Mouse (Mus musculus) hindbrain, postnatal 0 days (tissue): ENCODE results near the gene Ncoa3. TPM values are rescaled to one million over a fixed set of nuclear protein-coding genes. Genes with fewer than 3 reads are reported as not detected.

Experiments used
- ATAC-seq: fragments of 200-750 bp; cut with Nextera tagmentation; 2 replicates; pipeline ENCODE4 v1.8.0; 2017; ENCODE audit warnings: mild to moderate bottlenecking, moderate TSS enrichment, moderate library complexity
- DNase-seq: peaks from one replicate; pipeline ENCODE4 v3.0.0-alpha.2; 2015; ENCODE audit warnings: low spot score
- H3K27ac ChIP-seq: fragments of 300-500 bp; sonication (generic); 2 replicates; pipeline ENCODE4 v1.5.1; 2014; ENCODE audit warnings: mild to moderate bottlenecking
- H3K27me3 ChIP-seq: fragments of 300-500 bp; sonication (generic); 2 replicates; pipeline ENCODE4 v1.6.1; 2014; ENCODE audit warnings: low read length, mixed read lengths; ENCODE audit not compliant: insufficient read depth
- H3K36me3 ChIP-seq: fragments of 300-500 bp; sonication (generic); 2 replicates; pipeline ENCODE4 v1.6.1; 2014; ENCODE audit warnings: low read length, mixed read lengths; ENCODE audit not compliant: insufficient read depth
- H3K4me1 ChIP-seq: fragments of 300-500 bp; sonication (generic); 2 replicates; pipeline ENCODE4 v1.6.1; 2014; ENCODE audit warnings: antibody characterized with exemption, low read length, mixed read lengths; ENCODE audit not compliant: insufficient read depth
- H3K4me2 ChIP-seq: fragments of 300-500 bp; sonication (generic); 2 replicates; pipeline ENCODE4 v1.6.1; 2014; ENCODE audit warnings: low read depth, mild to moderate bottlenecking, low read length, moderate library complexity, mixed read lengths
- H3K4me3 ChIP-seq: fragments of 300-500 bp; sonication (generic); 2 replicates; pipeline ENCODE4 v1.5.1; 2014; ENCODE audit warnings: low read length
- H3K9ac ChIP-seq: fragments of 300-500 bp; sonication (generic); replicated peaks from 2 replicates; pipeline ENCODE4 v1.6.1; 2014; ENCODE audit warnings: mild to moderate bottlenecking, low read length, moderate library complexity, mixed read lengths
- H3K9me3 ChIP-seq: fragments of 300-500 bp; sonication (generic); 2 replicates; pipeline ENCODE4 v1.6.1; 2016; ENCODE audit warnings: low read length, mixed read lengths
- CTCF ChIP-seq: IDR thresholded peaks from 2 replicates; pipeline ENCODE4 v1.5.1; 2016; ENCODE audit warnings: antibody characterized with exemption, control low read depth, low read depth
- WGBS: fragments of 180-500 bp; shearing (Covaris S2); extraction: QIAGEN DNeasy Blood & Tissue Kit; methylation state at CpG from one replicate; pipeline ENCODE4 v1.1.7; 2014; 5-methylcytosine and 5-hydroxymethylcytosine counted together
- polyA plus RNA-seq: library from polyadenylated mRNA; unstranded; fragments of >200 nt; fragmentation: Nextera tagmentation; extraction: Ambion mirVana; gene quantifications from 2 replicates; pipeline ENCODE4 v1.2.1, GENCODE M21; 2015
- total RNA-seq: library from RNA; depleted of rRNA; stranded (reverse); fragments of >200 nt; gene quantifications from 2 replicates; pipeline ENCODE4 v1.2.3, GENCODE M21; 2014

The Ncoa3 gene
- total and polyA plus RNA-seq, 2 experiments from 2014 or later = 10.8 to 28.3 TPM

DNA sequence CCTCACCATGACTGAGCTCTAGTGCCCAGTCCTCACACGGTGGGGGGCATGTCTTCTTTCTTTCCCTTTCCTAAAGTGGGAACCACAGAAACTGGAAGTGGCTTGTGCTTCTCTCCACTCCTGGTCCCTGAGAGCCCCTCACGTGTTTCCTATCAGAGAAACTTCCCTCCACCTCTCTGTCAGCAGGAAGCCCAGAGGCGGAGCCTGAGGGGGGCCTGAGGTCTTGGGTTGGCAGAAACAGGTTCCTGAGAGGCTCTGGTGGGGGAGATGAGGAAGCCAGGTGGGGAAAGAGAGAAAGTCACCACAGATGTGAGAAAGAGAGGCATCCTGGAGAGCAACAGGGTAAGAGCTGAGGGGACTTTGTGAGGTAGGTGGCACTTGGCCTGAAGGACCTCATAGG is 42.7 kb upstream of the Ncoa3 start:
- no peaks in the 10 kb centered on the region for H3K27me3 ChIP-seq
- no peak overlapping the region for H3K4me3 ChIP-seq
- no peaks in the 10 kb centered on the region for H3K4me1 ChIP-seq
- DNase-seq (no peak), ATAC-seq (no peak)
- WGBS = 55% methylated on average over 3 of the region's 3 CpGs
- no peaks in the 10 kb centered on the region for H3K9me3 ChIP-seq
- H3K9ac ChIP-seq = no peak overlapping the region
- no peak for TF ChIP-seq CTCF
- no peaks in the 10 kb centered on the region for H3K36me3 ChIP-seq
- H3K4me2 ChIP-seq = no peak overlapping the region
- no peak overlapping the region for H3K27ac ChIP-seq

DNA sequence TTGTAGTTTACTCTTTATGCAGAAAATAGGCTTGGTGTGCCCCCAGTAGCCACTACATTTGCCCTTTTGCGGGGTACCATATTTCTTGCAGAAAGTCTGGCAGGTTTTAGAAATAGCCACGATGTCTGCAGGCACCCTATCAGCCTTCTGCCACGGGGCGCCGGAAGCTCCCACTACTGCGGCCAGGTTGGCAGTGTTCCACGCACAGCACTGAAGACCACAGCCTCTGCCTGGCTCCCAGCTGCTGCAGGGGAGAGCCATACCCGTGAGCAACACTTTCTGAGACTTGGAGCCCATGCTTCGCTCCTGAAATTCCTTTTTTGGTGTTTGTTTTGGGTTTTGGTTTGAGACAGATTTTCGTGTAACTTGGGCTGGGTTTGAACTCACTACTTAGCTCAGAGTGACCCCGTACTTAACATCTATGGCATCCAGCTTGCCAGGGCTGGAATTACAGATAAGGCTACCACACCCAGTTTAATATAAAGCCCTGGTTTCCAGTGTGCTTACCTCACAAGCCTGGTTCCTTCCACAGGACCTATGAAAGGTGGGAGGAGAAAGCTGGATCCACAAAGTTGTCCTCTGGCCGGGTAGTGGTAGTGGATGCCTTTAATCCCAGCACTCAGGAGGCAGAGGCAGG is 40.9 kb upstream of the Ncoa3 start:
- no peaks in the 10 kb centered on the region for H3K36me3 ChIP-seq
- H3K4me3 ChIP-seq = no peak overlapping the region
- H3K4me2 ChIP-seq = no peak overlapping the region
- 55% methylated on average over 12 of the region's 12 CpGs for WGBS
- H3K27ac ChIP-seq = no peak overlapping the region
- H3K9me3 ChIP-seq = no peaks in the 10 kb centered on the region
- TF ChIP-seq CTCF = no peak
- H3K9ac ChIP-seq = no peak overlapping the region
- no peak for DNase-seq
- H3K27me3 ChIP-seq = no peaks in the 10 kb centered on the region
- no peak for ATAC-seq
- no peaks in the 10 kb centered on the region for H3K4me1 ChIP-seq

DNA sequence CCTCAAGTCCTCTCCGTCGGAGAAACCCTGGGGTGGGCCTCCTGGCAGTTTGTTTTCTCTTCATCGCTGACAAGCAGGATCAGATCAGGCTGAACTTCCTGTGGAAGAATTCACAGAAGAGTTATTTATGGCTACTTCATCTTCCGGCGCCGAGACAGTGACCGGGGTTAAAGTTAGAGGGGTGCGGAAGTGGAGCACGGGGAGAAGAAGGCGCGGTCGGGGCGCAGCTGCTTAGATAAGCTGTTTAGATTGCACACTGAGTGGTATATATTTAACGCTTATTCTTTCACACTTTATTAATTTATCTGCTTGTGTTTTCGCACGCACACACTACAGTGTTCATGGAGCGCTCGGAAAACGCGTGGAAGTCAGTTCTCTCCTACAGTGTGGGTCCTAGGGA is 37.6 kb upstream of the Ncoa3 start:
- Histone ChIP-seq H3K9me3 (no peaks in the 10 kb centered on the region), H3K4me1 (no peaks in the 10 kb centered on the region), H3K27me3 (no peaks in the 10 kb centered on the region), H3K9ac (no peak overlapping the region), H3K36me3 (no peaks in the 10 kb centered on the region), H3K4me3 (no peak overlapping the region), H3K27ac (no peak overlapping the region), H3K4me2 (no peak overlapping the region)
- no peak for DNase-seq
- WGBS = 79% methylated on average over 20 of the region's 20 CpGs
- no peak for ATAC-seq
- TF ChIP-seq CTCF = no peak

DNA sequence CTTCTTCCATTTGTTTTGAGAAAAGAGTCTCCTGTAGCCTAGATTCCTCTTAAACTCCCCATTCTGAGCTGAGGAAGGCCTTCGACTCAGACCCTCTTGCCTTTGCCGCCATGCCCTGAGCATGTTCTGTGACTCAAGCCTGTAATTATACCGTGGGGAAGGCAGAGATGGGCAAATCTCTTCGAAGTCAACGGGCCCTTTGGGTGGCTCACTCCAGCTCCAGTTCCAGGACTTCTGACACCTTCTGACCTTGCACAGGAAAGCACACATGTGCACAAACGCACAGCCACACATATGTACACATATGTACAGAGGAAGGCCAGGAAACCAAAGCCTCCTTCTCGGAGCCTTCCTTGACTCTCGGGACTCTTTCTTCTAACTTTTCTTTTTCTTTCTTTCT is 37.0 kb upstream of the Ncoa3 start:
- ATAC-seq = no peak
- H3K27ac ChIP-seq = no peak overlapping the region
- H3K4me3 ChIP-seq = no peak overlapping the region
- no peak for TF ChIP-seq CTCF
- H3K9ac ChIP-seq = no peak overlapping the region
- H3K4me2 ChIP-seq = no peak overlapping the region
- no peaks in the 10 kb centered on the region for H3K27me3 ChIP-seq
- no peaks in the 10 kb centered on the region for H3K4me1 ChIP-seq
- no peaks in the 10 kb centered on the region for H3K9me3 ChIP-seq
- 84% methylated on average over 8 of the region's 8 CpGs for WGBS
- no peaks in the 10 kb centered on the region for H3K36me3 ChIP-seq
- DNase-seq = no peak

DNA sequence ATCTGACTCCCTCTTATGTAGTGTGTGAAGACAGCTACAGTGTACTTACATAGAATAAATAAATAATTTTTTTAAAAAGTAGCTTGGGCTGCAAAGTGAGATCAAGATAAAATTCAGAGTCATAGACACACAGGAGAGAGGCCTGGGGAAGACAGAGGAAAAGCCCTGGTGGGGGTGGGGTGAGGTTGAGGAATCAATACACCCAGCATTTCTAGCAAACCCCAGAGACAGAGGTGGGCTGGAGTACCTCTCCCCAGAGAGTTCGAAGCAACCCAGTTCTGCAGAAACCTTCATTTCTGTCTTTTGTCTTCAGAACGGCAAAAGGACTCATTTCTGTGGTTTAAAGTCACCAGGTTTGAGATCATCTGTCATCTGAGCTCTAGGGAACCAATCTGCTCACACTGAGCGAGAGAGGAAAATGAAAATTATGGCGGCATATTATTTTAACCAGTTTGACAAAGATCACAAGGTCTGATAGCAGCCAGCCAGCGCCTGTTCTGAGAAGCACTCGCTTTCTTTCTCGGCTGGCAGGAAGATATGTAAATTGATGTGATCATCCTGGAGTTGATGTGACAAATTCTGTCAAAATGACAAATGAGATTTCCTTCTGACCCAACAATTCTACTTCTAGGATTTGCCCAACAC is 36.2 kb upstream of the Ncoa3 start:
- DNase-seq (no peak), ATAC-seq (no peak)
- Histone ChIP-seq H3K36me3 (no peaks in the 10 kb centered on the region), H3K4me2 (no peak overlapping the region), H3K27ac (no peak overlapping the region), H3K4me1 (no peaks in the 10 kb centered on the region), H3K4me3 (no peak overlapping the region), H3K9me3 (no peaks in the 10 kb centered on the region), H3K9ac (no peak overlapping the region), H3K27me3 (no peaks in the 10 kb centered on the region)
- no peak for TF ChIP-seq CTCF
- 68% methylated on average over 7 of the region's 7 CpGs for WGBS

DNA sequence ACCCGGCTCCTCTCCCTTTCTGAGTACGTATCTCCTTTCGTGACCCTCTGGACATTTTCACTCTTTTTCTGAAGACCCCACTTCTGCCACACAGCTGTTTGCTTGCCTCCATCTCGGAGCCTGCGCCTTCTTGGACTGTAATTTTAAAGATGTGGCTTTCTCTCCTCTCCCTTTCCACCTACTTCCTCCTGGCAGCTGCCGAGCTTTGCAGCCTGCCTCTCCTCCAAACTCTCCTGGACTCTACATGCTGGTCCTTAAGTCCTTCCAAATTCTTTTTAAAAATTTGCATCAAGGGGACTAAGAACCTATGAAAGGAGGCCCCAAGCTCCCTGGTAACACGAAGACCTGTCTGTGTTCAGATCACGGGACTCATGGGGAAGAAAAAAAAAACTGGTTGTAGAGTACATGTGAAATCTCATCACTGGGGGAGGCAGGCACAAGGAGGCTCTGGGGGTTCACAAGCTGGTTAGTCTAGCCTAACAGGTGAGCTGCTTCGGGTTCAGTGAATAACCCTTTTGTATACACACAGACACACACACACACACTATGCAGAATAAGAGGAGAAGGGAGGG is 35.1 kb upstream of the Ncoa3 start:
- Histone ChIP-seq H3K4me1 (no peaks in the 10 kb centered on the region), H3K9ac (no peak overlapping the region), H3K9me3 (no peaks in the 10 kb centered on the region), H3K4me2 (no peak overlapping the region), H3K27ac (no peak overlapping the region), H3K4me3 (no peak overlapping the region), H3K36me3 (no peaks in the 10 kb centered on the region), H3K27me3 (no peaks in the 10 kb centered on the region)
- ATAC-seq (no peak), DNase-seq (no peak)
- whole genome bisulfite sequencing = 77% methylated on average over 9 of the region's 9 CpGs
- TF ChIP-seq CTCF = no peak

DNA sequence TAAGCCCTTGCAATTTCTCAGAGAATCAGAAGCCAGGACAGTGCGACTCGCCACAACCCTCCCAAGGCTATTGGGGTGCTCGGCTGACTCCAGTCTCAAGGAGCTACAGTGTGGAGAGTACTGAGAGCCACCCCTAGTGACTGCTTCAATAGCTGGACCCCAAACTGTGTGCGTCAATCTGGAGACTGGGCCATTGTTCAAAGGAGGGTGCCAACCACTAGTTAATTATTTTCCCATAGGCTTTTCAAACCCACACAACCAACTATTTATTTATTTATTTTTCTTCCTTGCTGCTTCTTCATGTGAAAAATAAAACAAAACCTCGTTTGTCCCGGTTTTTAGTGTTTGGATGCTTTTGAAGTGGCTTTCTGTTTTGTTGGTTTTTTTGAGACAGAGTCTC is 33.9 kb upstream of the Ncoa3 start:
- Histone ChIP-seq H3K27me3 (no peaks in the 10 kb centered on the region), H3K27ac (no peak overlapping the region), H3K36me3 (no peaks in the 10 kb centered on the region), H3K9me3 (no peaks in the 10 kb centered on the region), H3K9ac (no peak overlapping the region), H3K4me2 (no peak overlapping the region), H3K4me1 (no peaks in the 10 kb centered on the region), H3K4me3 (no peak overlapping the region)
- DNase-seq (no peak), ATAC-seq (no peak)
- no peak for TF ChIP-seq CTCF
- 55% methylated on average over 6 of the region's 6 CpGs for WGBS
